Mouse (Mus musculus) spleen, embryonic (tissue): ENCODE results near the gene Garnl3.

Source experiments
- CTCF ChIA-PET: fragments of 350-600 bp; sonication (Branson Sonifier 250); formaldehyde crosslinking; loops from one replicate; lab custom pipeline; 2022; lab: Charles Lee

Garnl3 gene

GRCm38 (mm10) chr2:33131500-33132092 lies at the start of gene Garnl3:
Garnl3 (minus strand) TSS chr2:33131654.
- CTCF ChIA-PET, result interaction anchor here (0.5 to 1.1 kb wide), 3 partner anchors 149 to 341 kb away, joined by 3 to 7 read pairs (median 3); no protein-coding TSS in a partner anchor

GRCm38 (mm10) chr2:33179930-33180630 lies 48.6 kb upstream of the Garnl3 start:
- CTCF ChIA-PET, result no interaction called here

GRCm38 (mm10) chr2:33179171-33179929 lies 47.9 kb upstream of the Garnl3 start:
- CTCF ChIA-PET, result no interaction called here

- CTCF ChIA-PET, result no interaction called here
Observed at GRCm38 (mm10) chr2:33178243-33178932, 46.9 kb upstream of the Garnl3 start.

- CTCF ChIA-PET, result no interaction called here
Observed at GRCm38 (mm10) chr2:33177443-33178242, 46.2 kb upstream of the Garnl3 start.

- CTCF ChIA-PET, result no interaction called here
Observed at GRCm38 (mm10) chr2:33176921-33177320, 45.5 kb upstream of the Garnl3 start.

- CTCF ChIA-PET, result no interaction called here
Observed at GRCm38 (mm10) chr2:33176516-33176915, 45.1 kb upstream of the Garnl3 start.

GRCm38 (mm10) chr2:33173686-33174085 lies 42.2 kb upstream of the Garnl3 start:
- CTCF ChIA-PET, result no interaction called here

- CTCF ChIA-PET, result no interaction called here
Observed at GRCm38 (mm10) chr2:33173126-33173525, 41.7 kb upstream of the Garnl3 start.

GRCm38 (mm10) chr2:33170777-33171565 lies 39.5 kb upstream of the Garnl3 start:
- CTCF ChIA-PET, result no interaction called here

- CTCF ChIA-PET, result no interaction called here
Observed at GRCm38 (mm10) chr2:33169445-33169844, 38.0 kb upstream of the Garnl3 start.

GRCm38 (mm10) chr2:33167060-33167459 lies 35.6 kb upstream of the Garnl3 start:
- CTCF ChIA-PET, result no interaction called here

GRCm38 (mm10) chr2:33165710-33166374 lies 34.4 kb upstream of the Garnl3 start:
- CTCF ChIA-PET, result no interaction called here

GRCm38 (mm10) chr2:33165229-33165628 lies 33.8 kb upstream of the Garnl3 start:
- CTCF ChIA-PET, result no interaction called here

GRCm38 (mm10) chr2:33164646-33165045 lies 33.2 kb upstream of the Garnl3 start:
- CTCF ChIA-PET, result no interaction called here

GRCm38 (mm10) chr2:33162126-33162525 lies 30.7 kb upstream of the Garnl3 start:
- CTCF ChIA-PET, result no interaction called here

- CTCF ChIA-PET, result no interaction called here
Observed at GRCm38 (mm10) chr2:33160326-33160973, 29.0 kb upstream of the Garnl3 start.

GRCm38 (mm10) chr2:33159593-33159992 lies 28.1 kb upstream of the Garnl3 start:
- CTCF ChIA-PET, result no interaction called here

- CTCF ChIA-PET, result no interaction called here
Observed at GRCm38 (mm10) chr2:33158895-33159294, 27.4 kb upstream of the Garnl3 start.
